Mouse (Mus musculus) cerebellum, adult 2 months (tissue): Measurements from ENCODE around the gene Adgrg6.

Experiments used
- CTCF ChIP-seq: fragments of 200-500 bp; IDR thresholded peaks from 2 replicates; pipeline ENCODE4 v1.5.1; 2011; ENCODE audit warnings: low read depth, mild to moderate bottlenecking, control low read depth, low read length, moderate library complexity, borderline replicate concordance; ENCODE audit not compliant: insufficient read depth
- POLR2A ChIP-seq: fragments of 200-500 bp; IDR thresholded peaks from 2 replicates; pipeline ENCODE4 v1.6.1; 2011; ENCODE audit warnings: low read length, control low read depth, borderline replicate concordance; ENCODE audit not compliant: insufficient read depth

- TF ChIP-seq CTCF (no peak), POLR2A (no peak)
These were observed 74.4 kb downstream of the Adgrg6 start for GRCm38 (mm10) chr10:14471039-14471550.
